Mouse (Mus musculus): ENCODE measurements around the gene Ndufb10. TPM values are rescaled to one million over a fixed set of nuclear protein-coding genes. Genes with fewer than 3 reads are reported as not detected.
A peak's percentile ranks its signal among the peaks of the same experiment; 100 is the strongest.

The Ndufb10 gene
- polyA plus RNA-seq, 1 experiment from 2014 or later: 349 TPM

GRCm38 (mm10) chr17:24717943-24718342 is 6.3 kb downstream of the Ndufb10 start, which contains the start of the genes Rnf151 and Rps2:
Gene Rnf151 (minus strand): TSS chr17:24718063.
Gene Rps2 (plus strand): TSS chr17:24718116.
- WGBS: 86% methylated on average over 4 of the region's 4 CpGs

DNA sequence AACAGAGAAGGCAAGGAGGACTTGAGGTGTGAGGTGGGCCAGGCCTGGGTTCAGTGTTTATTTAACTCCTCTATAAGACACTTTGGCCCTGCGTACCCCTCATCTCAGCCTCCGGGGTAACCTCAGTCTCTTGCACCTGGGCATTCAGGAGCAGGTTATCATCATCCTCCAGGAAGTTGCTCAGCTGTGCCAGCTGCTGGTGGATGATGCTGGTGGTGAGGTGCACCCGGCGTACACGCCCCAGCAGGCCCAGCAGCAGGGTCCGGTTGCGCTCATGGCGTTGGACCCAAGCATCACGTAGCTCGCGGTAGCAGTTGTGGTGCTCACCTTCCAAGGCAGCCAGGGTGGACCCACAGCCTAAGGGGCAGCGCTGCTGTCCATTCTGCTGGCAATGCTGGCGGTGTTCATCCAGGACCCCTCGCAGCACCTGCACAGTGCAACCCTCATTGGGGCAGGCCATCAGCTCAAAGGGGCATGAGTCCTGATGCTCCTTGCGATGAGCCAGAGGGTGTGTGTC is 8.1 kb downstream of the Ndufb10 start:
- H3K4me1 ChIP-seq (ENCODE audit: control insufficient read depth, insufficient read depth, low read length): peaks cover 6% of the 10 kb centered on the region; the same call in 1 of the 2 replicates
- no peak for ATAC-seq (ENCODE audit: low read depth)
- H3K27ac ChIP-seq (ENCODE audit: low read depth, low read length): no peak overlapping the region
- no peak overlapping the region for H3K9ac ChIP-seq (replicated peaks; ENCODE audit: low read depth, low read length)
- 95% methylated on average over 15 of the region's 15 CpGs for WGBS
- no peak overlapping the region for H3K4me2 ChIP-seq (ENCODE audit: low read depth, low read length)
- no peaks in the 10 kb centered on the region for H3K27me3 ChIP-seq (ENCODE audit: control insufficient read depth, insufficient read depth, low read length)
- peaks cover 6% of the 10 kb centered on the region for H3K36me3 ChIP-seq (ENCODE audit: control insufficient read depth, insufficient read depth, low read length)
- H3K9me3 ChIP-seq (ENCODE audit: control insufficient read depth, low read length): no peaks in the 10 kb centered on the region
- H3K4me3 ChIP-seq (ENCODE audit: low read depth, low read length): no peak overlapping the region

More at GRCm38 (mm10) chr17:24717943-24718342, 6.3 kb downstream of the Ndufb10 start, which contains the start of the genes Rnf151 and Rps2:
- H3K36me3 ChIP-seq (ENCODE audit: control insufficient read depth, insufficient read depth, low read length): peaks cover 19% of the 10 kb centered on the region
- no peaks in the 10 kb centered on the region for H3K27me3 ChIP-seq (ENCODE audit: control insufficient read depth, insufficient read depth, low read length)
- no peak within 1 kb of the TSS for H3K9ac ChIP-seq (replicated peaks; ENCODE audit: low read depth, low read length)
- peak within 1 kb of the TSS; percentile 55 for H3K4me2 ChIP-seq (ENCODE audit: low read depth, low read length)
- no peak for ATAC-seq (ENCODE audit: low read depth)
- H3K9me3 ChIP-seq (ENCODE audit: control insufficient read depth, low read length): no peaks in the 10 kb centered on the region
- H3K27ac ChIP-seq (ENCODE audit: low read depth, low read length): no peak within 1 kb of the TSS
- peaks cover 21% of the 10 kb centered on the region for H3K4me1 ChIP-seq (ENCODE audit: control insufficient read depth, insufficient read depth, low read length)
- peak within 1 kb of the TSS; percentile 83; the same call in 1 of the 2 replicates for H3K4me3 ChIP-seq (ENCODE audit: low read depth, low read length)

- Histone ChIP-seq H3K27me3 (ENCODE audit: control insufficient read depth, insufficient read depth, low read length) (no peaks in the 10 kb centered on the region), H3K4me2 (ENCODE audit: low read depth, low read length) (no peak overlapping the region), H3K4me3 (ENCODE audit: low read depth, low read length) (no peak overlapping the region), H3K9me3 (ENCODE audit: control insufficient read depth, low read length) (no peaks in the 10 kb centered on the region), H3K4me1 (ENCODE audit: control insufficient read depth, insufficient read depth, low read length) (peaks cover 5% of the 10 kb centered on the region; the same call in 1 of the 2 replicates), H3K9ac (replicated peaks; ENCODE audit: low read depth, low read length) (no peak overlapping the region), H3K27ac (ENCODE audit: low read depth, low read length) (no peak overlapping the region), H3K36me3 (ENCODE audit: control insufficient read depth, insufficient read depth, low read length) (0 out of 2 replicates have a peak, but pooled peaks cover 4% of the 10 kb centered on the region)
- no peak for ATAC-seq (ENCODE audit: low read depth)
- 50% methylated on average over 6 of the region's 6 CpGs for WGBS
These were observed 8.7 kb downstream of the Ndufb10 start for GRCm38 (mm10) chr17:24715556-24715955.

GRCm38 (mm10) chr17:24708646-24709045 is 15.6 kb downstream of the Ndufb10 start:
- Histone ChIP-seq H3K36me3 (ENCODE audit: control insufficient read depth, insufficient read depth, low read length) (peaks cover 10% of the 10 kb centered on the region; the same call in 1 of the 2 replicates), H3K4me3 (ENCODE audit: low read depth, low read length) (no peak overlapping the region), H3K9me3 (ENCODE audit: control insufficient read depth, low read length) (no peaks in the 10 kb centered on the region), H3K4me1 (ENCODE audit: control insufficient read depth, insufficient read depth, low read length) (peaks cover 7% of the 10 kb centered on the region; the same call in 1 of the 2 replicates), H3K9ac (replicated peaks; ENCODE audit: low read depth, low read length) (no peak overlapping the region), H3K27ac (ENCODE audit: low read depth, low read length) (no peak overlapping the region), H3K4me2 (ENCODE audit: low read depth, low read length) (no peak overlapping the region), H3K27me3 (ENCODE audit: control insufficient read depth, insufficient read depth, low read length) (no peaks in the 10 kb centered on the region)
- WGBS: 28% methylated on average over 2 of the region's 2 CpGs
- ATAC-seq (ENCODE audit: low read depth): no peak

GRCm38 (mm10) chr17:24707801-24708425 is 16.4 kb downstream of the Ndufb10 start:
- WGBS: 7% methylated on average over 24 of the region's 24 CpGs
- Histone ChIP-seq H3K9me3 (ENCODE audit: control insufficient read depth, low read length) (no peaks in the 10 kb centered on the region), H3K9ac (replicated peaks; ENCODE audit: low read depth, low read length) (peak overlapping the region; percentile 68), H3K4me3 (ENCODE audit: low read depth, low read length) (peak overlapping the region; percentile 80), H3K4me2 (ENCODE audit: low read depth, low read length) (peak overlapping the region; percentile 89), H3K27me3 (ENCODE audit: control insufficient read depth, insufficient read depth, low read length) (no peaks in the 10 kb centered on the region), H3K36me3 (ENCODE audit: control insufficient read depth, insufficient read depth, low read length) (peaks cover 13% of the 10 kb centered on the region; the same call in 1 of the 2 replicates), H3K4me1 (ENCODE audit: control insufficient read depth, insufficient read depth, low read length) (peaks cover 7% of the 10 kb centered on the region; the same call in 1 of the 2 replicates), H3K27ac (ENCODE audit: low read depth, low read length) (peak overlapping the region; percentile 73)
- peak; percentile 51; the same call in 1 of the 2 replicates for ATAC-seq (ENCODE audit: low read depth)

- H3K27ac ChIP-seq (ENCODE audit: low read depth, low read length): peak within 1 kb of the TSS; percentile 73
- H3K4me2 ChIP-seq (ENCODE audit: low read depth, low read length): peak within 1 kb of the TSS; percentile 89
- peak within 1 kb of the TSS; percentile 68 for H3K9ac ChIP-seq (replicated peaks; ENCODE audit: low read depth, low read length)
- H3K36me3 ChIP-seq (ENCODE audit: control insufficient read depth, insufficient read depth, low read length): peaks cover 15% of the 10 kb centered on the region; the same call in 1 of the 2 replicates
- H3K9me3 ChIP-seq (ENCODE audit: control insufficient read depth, low read length): no peaks in the 10 kb centered on the region
- WGBS: 4% methylated on average over 32 of the region's 32 CpGs
- peak; percentile 93 for ATAC-seq (ENCODE audit: low read depth)
- peak within 1 kb of the TSS; percentile 80 for H3K4me3 ChIP-seq (ENCODE audit: low read depth, low read length)
- H3K27me3 ChIP-seq (ENCODE audit: control insufficient read depth, insufficient read depth, low read length): no peaks in the 10 kb centered on the region
- peaks cover 7% of the 10 kb centered on the region; the same call in 1 of the 2 replicates for H3K4me1 ChIP-seq (ENCODE audit: control insufficient read depth, insufficient read depth, low read length)
These were observed 17.1 kb downstream of the Ndufb10 start, which contains the start of gene Tbl3 for GRCm38 (mm10) chr17:24706982-24707800. Gene Tbl3 (minus strand): TSS chr17:24707660.

GRCm38 (mm10) chr17:24705821-24706220 is 18.5 kb downstream of the Ndufb10 start:
- no peak overlapping the region for H3K27ac ChIP-seq (ENCODE audit: low read depth, low read length)
- no peak overlapping the region for H3K9ac ChIP-seq (replicated peaks; ENCODE audit: low read depth, low read length)
- no peak overlapping the region for H3K4me3 ChIP-seq (ENCODE audit: low read depth, low read length)
- H3K4me1 ChIP-seq (ENCODE audit: control insufficient read depth, insufficient read depth, low read length): peaks cover 7% of the 10 kb centered on the region; the same call in 1 of the 2 replicates
- 97% methylated on average over 3 of the region's 3 CpGs for WGBS
- no peak for ATAC-seq (ENCODE audit: low read depth)
- H3K27me3 ChIP-seq (ENCODE audit: control insufficient read depth, insufficient read depth, low read length): no peaks in the 10 kb centered on the region
- peaks cover 28% of the 10 kb centered on the region for H3K36me3 ChIP-seq (ENCODE audit: control insufficient read depth, insufficient read depth, low read length)
- no peak overlapping the region for H3K4me2 ChIP-seq (ENCODE audit: low read depth, low read length)
- no peaks in the 10 kb centered on the region for H3K9me3 ChIP-seq (ENCODE audit: control insufficient read depth, low read length)

- Histone ChIP-seq H3K36me3 (ENCODE audit: control insufficient read depth, insufficient read depth, low read length) (peaks cover 42% of the 10 kb centered on the region), H3K27me3 (ENCODE audit: control insufficient read depth, insufficient read depth, low read length) (no peaks in the 10 kb centered on the region), H3K4me2 (ENCODE audit: low read depth, low read length) (no peak overlapping the region), H3K27ac (ENCODE audit: low read depth, low read length) (no peak overlapping the region), H3K4me1 (ENCODE audit: control insufficient read depth, insufficient read depth, low read length) (0 out of 2 replicates have a peak, but pooled peaks cover 3% of the 10 kb centered on the region), H3K9me3 (ENCODE audit: control insufficient read depth, low read length) (no peaks in the 10 kb centered on the region), H3K4me3 (ENCODE audit: low read depth, low read length) (no peak overlapping the region), H3K9ac (replicated peaks; ENCODE audit: low read depth, low read length) (no peak overlapping the region)
- ATAC-seq (ENCODE audit: low read depth): no peak
- 95% methylated on average over 9 of the region's 9 CpGs for WGBS
These were observed 23.0 kb downstream of the Ndufb10 start for GRCm38 (mm10) chr17:24701251-24701650.
